Mouse (Mus musculus) c-Kit-positive CD71-positive TER-119-positive erythroid progenitor cells, embryonic 14.5 days (primary cell): ENCODE measurements around the gene Scarb2.

Experiments used
- DNase-seq: peaks from one replicate; pipeline ENCODE4 v3.0.0-alpha.2; 2013; ENCODE audit warnings: low spot score

Scarb2 gene

GRCm38 (mm10) chr5:92493423-92493822 lies 13.2 kb downstream of the Scarb2 start:
- DNase-seq: no peak

GRCm38 (mm10) chr5:92490779-92491178 lies 15.9 kb downstream of the Scarb2 start:
- no peak for DNase-seq

- DNase-seq: no peak
Observed at GRCm38 (mm10) chr5:92490304-92490703, 16.3 kb downstream of the Scarb2 start.

- DNase-seq: no peak
Observed at GRCm38 (mm10) chr5:92489503-92489902, 17.1 kb downstream of the Scarb2 start.

- DNase-seq: no peak
Observed at GRCm38 (mm10) chr5:92488961-92489360, 17.7 kb downstream of the Scarb2 start.

GRCm38 (mm10) chr5:92488408-92488807 lies 18.2 kb downstream of the Scarb2 start:
- no peak for DNase-seq

GRCm38 (mm10) chr5:92486758-92487157 lies 19.9 kb downstream of the Scarb2 start:
- no peak for DNase-seq

- no peak for DNase-seq
Observed at GRCm38 (mm10) chr5:92484880-92485279, 21.8 kb downstream of the Scarb2 start.

GRCm38 (mm10) chr5:92472863-92473262 lies 33.8 kb downstream of the Scarb2 start:
- DNase-seq: no peak

- no peak for DNase-seq
Observed at GRCm38 (mm10) chr5:92471531-92471930, 35.1 kb downstream of the Scarb2 start.

GRCm38 (mm10) chr5:92469201-92470130 lies 37.2 kb downstream of the Scarb2 start:
- no peak for DNase-seq

- no peak for DNase-seq
Observed at GRCm38 (mm10) chr5:92468234-92468633, 38.4 kb downstream of the Scarb2 start.

- DNase-seq: no peak
Observed at GRCm38 (mm10) chr5:92467102-92467766, 39.4 kb downstream of the Scarb2 start.

- DNase-seq: no peak
Observed at GRCm38 (mm10) chr5:92465511-92465910, 41.1 kb downstream of the Scarb2 start.

GRCm38 (mm10) chr5:92461321-92461720 lies 45.3 kb downstream of the Scarb2 start:
- peak; percentile 34 for DNase-seq

- DNase-seq: no peak
Observed at GRCm38 (mm10) chr5:92458726-92459125, 47.9 kb downstream of the Scarb2 start.

- DNase-seq: no peak
Observed at GRCm38 (mm10) chr5:92457410-92457809, 49.2 kb downstream of the Scarb2 start.

GRCm38 (mm10) chr5:92452876-92453275 lies 53.8 kb downstream of the Scarb2 start:
- no peak for DNase-seq

- DNase-seq: no peak
Observed at GRCm38 (mm10) chr5:92446736-92447135, 59.9 kb downstream of the Scarb2 start.

- no peak for DNase-seq
Observed at GRCm38 (mm10) chr5:92445016-92445415, 61.6 kb downstream of the Scarb2 start.

GRCm38 (mm10) chr5:92442914-92443313 lies 63.7 kb downstream of the Scarb2 start:
- DNase-seq: no peak

- DNase-seq: no peak
Observed at GRCm38 (mm10) chr5:92441494-92441893, 65.1 kb downstream of the Scarb2 start.

GRCm38 (mm10) chr5:92438540-92438939 lies 68.1 kb downstream of the Scarb2 start:
- no peak for DNase-seq
